Mouse (Mus musculus) ES-E14 (cell line): Measurements from ENCODE around the gene Usp34.

ENCODE experiments used
- HCFC1 ChIP-seq: IDR thresholded peaks from 2 replicates; pipeline ENCODE4 v1.6.1; 2012; ENCODE audit warnings: low read length, inconsistent platforms, borderline replicate concordance; ENCODE audit not compliant: insufficient read depth
- MAFK ChIP-seq: IDR thresholded peaks from 2 replicates; pipeline ENCODE4 v1.6.1; 2014; ENCODE audit warnings: mild to moderate bottlenecking, low read depth, low read length, inconsistent platforms; ENCODE audit not compliant: insufficient read depth

GRCm38 (mm10) chr11:23496661-23497060 lies 190.0 kb downstream of the Usp34 start:
- TF ChIP-seq MAFK = no peak
- TF ChIP-seq HCFC1 = no peak
